Mouse (Mus musculus) heart, postnatal 0 days (tissue): ENCODE measurements around the gene Cspg5. TPM values are rescaled to one million over a fixed set of nuclear protein-coding genes. Genes with fewer than 3 reads are reported as not detected.

ENCODE experiments used
- ATAC-seq: fragments of 200-750 bp; cut with Nextera tagmentation; 2 replicates; pipeline ENCODE4 v1.8.0; 2017; ENCODE audit warnings: low read depth, moderate number of reproducible peaks, moderate library complexity; ENCODE audit not compliant: insufficient read depth
- DNase-seq: peaks from one replicate; pipeline ENCODE4 v3.0.0-alpha.2; 2016; ENCODE audit warnings: low spot score
- H3K27ac ChIP-seq: fragments of 300-500 bp; sonication (generic); 2 replicates; pipeline ENCODE4 v1.5.1; 2014; ENCODE audit warnings: low read depth, mild to moderate bottlenecking
- H3K27me3 ChIP-seq: fragments of 300-500 bp; sonication (generic); 2 replicates; pipeline ENCODE4 v1.6.1; 2014; ENCODE audit warnings: low read length, mixed read lengths; ENCODE audit not compliant: control insufficient read depth, insufficient read depth
- H3K36me3 ChIP-seq: fragments of 300-500 bp; sonication (generic); replicated peaks from 2 replicates; pipeline ENCODE4 v1.6.1; 2014; ENCODE audit warnings: low read length, mixed read lengths; ENCODE audit not compliant: control insufficient read depth, insufficient read depth
- H3K4me1 ChIP-seq: fragments of 300-500 bp; sonication (generic); 2 replicates; pipeline ENCODE4 v1.6.1; 2014; ENCODE audit warnings: antibody characterized with exemption; ENCODE audit not compliant: control insufficient read depth, insufficient read depth
- H3K4me2 ChIP-seq: fragments of 300-500 bp; sonication (generic); 2 replicates; pipeline ENCODE4 v1.6.1; 2014; ENCODE audit warnings: low read depth, mild to moderate bottlenecking, low read length, moderate library complexity
- H3K4me3 ChIP-seq: fragments of 300-500 bp; sonication (generic); 2 replicates; pipeline ENCODE4 v1.5.1; 2014; ENCODE audit warnings: low read depth, low read length
- H3K9ac ChIP-seq: fragments of 300-500 bp; sonication (generic); replicated peaks from 2 replicates; pipeline ENCODE4 v1.6.1; 2014; ENCODE audit warnings: low read depth, low read length, mixed read lengths
- H3K9me3 ChIP-seq: fragments of 300-500 bp; sonication (generic); replicated peaks from 2 replicates; pipeline ENCODE4 v1.6.1; 2016; ENCODE audit warnings: low read length; ENCODE audit not compliant: control insufficient read depth
- CTCF ChIP-seq: IDR thresholded peaks from 2 replicates; pipeline ENCODE4 v1.5.1; 2016; ENCODE audit warnings: antibody characterized with exemption, control low read depth, low read depth
- EP300 ChIP-seq: IDR thresholded peaks from 2 replicates; pipeline ENCODE4 v1.6.1; 2016; ENCODE audit warnings: antibody characterized with exemption, low read depth
- WGBS: fragments of 180-500 bp; shearing (Covaris S2); extraction: QIAGEN DNeasy Blood & Tissue Kit; methylation state at CpG from one replicate; pipeline ENCODE4 v1.1.7; 2014; 5-methylcytosine and 5-hydroxymethylcytosine counted together
- polyA plus RNA-seq: library from polyadenylated mRNA; unstranded; fragments of >200 nt; fragmentation: Nextera tagmentation; extraction: Ambion mirVana; gene quantifications from 2 replicates; pipeline ENCODE4 v1.2.1, GENCODE M21; 2015
- total RNA-seq: library from RNA; depleted of rRNA; stranded (reverse); fragments of >200 nt; gene quantifications from 2 replicates; pipeline ENCODE4 v1.2.3, GENCODE M21; 2014; ENCODE audit warnings: low replicate concordance

Cspg5 gene
- total and polyA plus RNA-seq, 2 experiments from 2014 or later: 0.71 to 1.1 TPM

GRCm38 (mm10) chr9:110230395-110231071 is 13.1 kb upstream of the Cspg5 start:
- TF ChIP-seq EP300 (no peak), CTCF (no peak)
- Histone ChIP-seq H3K36me3 (peaks cover 33% of the 10 kb centered on the region), H3K27me3 (no peaks in the 10 kb centered on the region), H3K9me3 (no peaks in the 10 kb centered on the region), H3K4me1 (no peaks in the 10 kb centered on the region), H3K9ac (no peak overlapping the region), H3K27ac (no peak overlapping the region), H3K4me3 (no peak overlapping the region), H3K4me2 (no peak overlapping the region)
- no peak for ATAC-seq
- 91% methylated on average over 16 of the region's 16 CpGs for WGBS
- DNase-seq: no peak

GRCm38 (mm10) chr9:110234962-110235361 is 8.6 kb upstream of the Cspg5 start:
- Histone ChIP-seq H3K27ac (no peak overlapping the region), H3K4me1 (no peaks in the 10 kb centered on the region), H3K4me3 (no peak overlapping the region), H3K9me3 (no peaks in the 10 kb centered on the region), H3K36me3 (peaks cover 52% of the 10 kb centered on the region), H3K9ac (no peak overlapping the region), H3K27me3 (no peaks in the 10 kb centered on the region), H3K4me2 (no peak overlapping the region)
- DNase-seq (no peak), ATAC-seq (no peak)
- 75% methylated on average over 6 of the region's 6 CpGs for WGBS
- TF ChIP-seq EP300 (no peak), CTCF (no peak)

- Histone ChIP-seq H3K4me3 (peak overlapping the region; percentile 71), H3K27me3 (peaks cover 11% of the 10 kb centered on the region; the same call in 1 of the 2 replicates), H3K4me1 (peaks cover 14% of the 10 kb centered on the region), H3K36me3 (peaks cover 3% of the 10 kb centered on the region), H3K9me3 (no peaks in the 10 kb centered on the region), H3K27ac (no peak overlapping the region), H3K9ac (no peak overlapping the region), H3K4me2 (peak overlapping the region; percentile 100)
- WGBS: 27% methylated on average over 7 of the region's 7 CpGs
- TF ChIP-seq EP300 (no peak), CTCF (no peak)
- no peak for DNase-seq
- no peak for ATAC-seq
Measured at GRCm38 (mm10) chr9:110244567-110244888, 945 bp downstream of the Cspg5 start.

- H3K27ac ChIP-seq: no peak overlapping the region
- TF ChIP-seq CTCF (no peak), EP300 (no peak)
- WGBS: under 1% methylated on average over 86 of the region's 93 CpGs
- peaks cover 11% of the 10 kb centered on the region; the same call in 1 of the 2 replicates for H3K27me3 ChIP-seq
- H3K4me1 ChIP-seq: peaks cover 14% of the 10 kb centered on the region
- ATAC-seq (peak; percentile 69), DNase-seq (no peak)
- peak overlapping the region; percentile 52; the same call in 1 of the 2 replicates for H3K9ac ChIP-seq
- peak overlapping the region; percentile 71 for H3K4me3 ChIP-seq
- H3K4me2 ChIP-seq: peak overlapping the region; percentile 100
- peaks cover 3% of the 10 kb centered on the region; the same call in 1 of the 2 replicates for H3K36me3 ChIP-seq
- H3K9me3 ChIP-seq: no peaks in the 10 kb centered on the region
Measured at GRCm38 (mm10) chr9:110244889-110245589, 1.5 kb downstream of the Cspg5 start.

GRCm38 (mm10) chr9:110245590-110246320 is 2.2 kb downstream of the Cspg5 start:
- H3K9me3 ChIP-seq: no peaks in the 10 kb centered on the region
- peak overlapping the region; percentile 100 for H3K4me2 ChIP-seq
- TF ChIP-seq EP300 (no peak), CTCF (no peak)
- peaks cover 11% of the 10 kb centered on the region; the same call in 1 of the 2 replicates for H3K27me3 ChIP-seq
- H3K9ac ChIP-seq: peak overlapping the region; percentile 52; the same call in 1 of the 2 replicates
- no peak overlapping the region for H3K27ac ChIP-seq
- H3K4me1 ChIP-seq: peaks cover 14% of the 10 kb centered on the region
- peak overlapping the region; percentile 71 for H3K4me3 ChIP-seq
- DNase-seq: no peak
- no peaks in the 10 kb centered on the region; the same call in 1 of the 2 replicates for H3K36me3 ChIP-seq
- 2% methylated on average over 29 of the region's 40 CpGs for WGBS
- ATAC-seq: peak; percentile 68
